Mouse (Mus musculus): Measurements from ENCODE around the gene Vegfb. TPM values are rescaled to one million over a fixed set of nuclear protein-coding genes. Genes with fewer than 3 reads are reported as not detected.

The Vegfb gene
- polyA plus RNA-seq, 1 experiment from 2014 or later = 57.5 TPM

- Histone ChIP-seq H3K4me3 (no peak overlapping the region), H3K9ac (no peak overlapping the region), H3K27ac (no peak overlapping the region), H3K4me2 (replicated peaks) (no peak overlapping the region), H3K36me3 (peaks cover 11% of the 10 kb centered on the region), H3K9me3 (no peaks in the 10 kb centered on the region), H3K27me3 (no peaks in the 10 kb centered on the region), H3K4me1 (peaks cover 30% of the 10 kb centered on the region)
- no peak for ATAC-seq (ENCODE audit: insufficient number of reproducible peaks, insufficient read depth, low FRiP score, low TSS enrichment)
- 78% methylated on average over 8 of the region's 8 CpGs for WGBS
Measured at GRCm38 (mm10) chr19:6989251-6989650, 1.8 kb upstream of the Vegfb start.

DNA sequence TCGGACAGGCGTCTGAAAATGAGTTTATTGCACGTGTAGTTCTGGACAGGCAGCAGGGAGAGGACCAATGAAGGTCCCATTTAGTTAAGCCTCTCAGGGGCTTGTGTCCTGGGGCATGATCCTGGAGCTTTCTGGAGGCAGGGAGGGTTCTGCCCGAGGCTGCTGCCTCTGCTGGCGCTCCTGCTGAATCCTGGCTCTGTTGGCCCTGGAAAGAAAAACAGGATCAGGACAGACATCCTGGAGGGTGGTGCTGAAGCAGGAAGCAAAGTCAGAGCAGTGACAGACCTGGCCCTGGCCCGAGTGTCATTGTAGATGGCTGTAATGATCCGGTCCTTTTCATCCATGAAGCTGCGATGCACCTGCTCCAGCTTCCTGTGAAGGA, 444 bp upstream of the Vegfb start:
- Histone ChIP-seq H3K4me1 (peaks cover 23% of the 10 kb centered on the region), H3K9ac (peak overlapping the region; percentile 88), H3K27me3 (no peaks in the 10 kb centered on the region), H3K27ac (peak overlapping the region; percentile 91), H3K4me2 (replicated peaks) (peak overlapping the region; percentile 86), H3K9me3 (no peaks in the 10 kb centered on the region), H3K36me3 (peaks cover 23% of the 10 kb centered on the region), H3K4me3 (peak overlapping the region; percentile 91)
- no peak for ATAC-seq (ENCODE audit: insufficient number of reproducible peaks, insufficient read depth, low FRiP score, low TSS enrichment)
- WGBS = under 1% methylated on average over 8 of the region's 8 CpGs

DNA sequence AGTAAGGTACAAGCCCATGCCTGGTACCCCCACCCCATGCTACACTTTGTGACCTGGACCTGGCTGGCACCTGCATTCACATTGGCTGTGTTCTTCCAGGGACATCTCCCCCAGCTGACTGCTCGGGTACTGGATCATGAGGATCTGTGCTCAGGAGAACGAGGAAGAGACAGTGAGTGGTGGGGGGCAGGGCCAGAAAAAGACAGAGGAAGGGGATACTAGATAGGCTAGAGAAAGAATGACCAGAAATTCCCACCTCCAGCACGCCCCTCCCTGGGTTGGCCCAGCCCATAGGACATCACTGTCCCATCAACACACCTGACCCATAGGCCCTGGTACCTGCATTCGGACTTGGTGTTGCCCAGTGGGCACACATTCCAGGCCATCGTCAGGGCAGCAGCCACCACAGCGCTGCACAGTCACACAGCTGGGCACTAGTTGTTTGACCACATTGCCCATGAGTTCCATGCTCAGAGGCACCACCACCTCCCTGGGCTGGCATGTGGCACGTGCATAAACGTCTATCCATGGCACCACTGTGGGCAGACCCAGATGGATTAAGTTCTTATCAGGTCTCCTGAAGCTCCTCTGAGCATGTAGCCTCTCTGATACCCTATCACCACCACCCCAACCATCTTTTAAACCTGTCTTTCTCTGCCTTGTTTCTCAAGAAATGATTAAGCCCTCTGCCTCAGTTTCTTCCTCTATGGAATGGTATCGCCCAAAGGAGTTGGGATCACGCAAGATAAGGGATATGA, 1.3 kb downstream of the Vegfb start:
- Histone ChIP-seq H3K4me1 (peaks cover 19% of the 10 kb centered on the region), H3K27ac (no peak overlapping the region), H3K9me3 (no peaks in the 10 kb centered on the region), H3K4me3 (peak overlapping the region; percentile 91), H3K4me2 (replicated peaks) (peak overlapping the region; percentile 86), H3K27me3 (no peaks in the 10 kb centered on the region), H3K36me3 (peaks cover 29% of the 10 kb centered on the region), H3K9ac (peak overlapping the region; percentile 88; the same call in 1 of the 2 replicates)
- no peak for ATAC-seq (ENCODE audit: insufficient number of reproducible peaks, insufficient read depth, low FRiP score, low TSS enrichment)
- 80% methylated on average over 10 of the region's 10 CpGs for WGBS

DNA sequence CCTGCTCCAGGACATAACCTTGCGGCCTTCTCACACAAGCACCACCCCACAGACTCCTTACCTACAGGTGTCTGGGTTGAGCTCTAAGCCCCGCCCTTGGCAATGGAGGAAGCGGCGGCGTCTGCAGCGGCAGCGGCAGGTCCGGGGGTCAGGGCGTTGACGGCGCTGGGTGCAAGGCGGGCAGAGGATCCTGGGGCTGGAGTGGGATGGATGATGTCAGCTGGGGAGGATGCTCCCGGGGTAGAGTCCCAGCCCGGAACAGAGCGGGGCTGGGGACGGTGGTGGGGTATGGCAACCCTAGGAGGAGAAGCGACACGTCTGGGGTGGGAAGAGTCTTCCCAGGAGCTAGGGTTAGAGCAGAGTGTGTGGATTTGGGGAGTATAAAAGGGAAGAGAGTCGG, 2.2 kb downstream of the Vegfb start:
- 80% methylated on average over 19 of the region's 19 CpGs for WGBS
- H3K27ac ChIP-seq = no peak overlapping the region
- peaks cover 29% of the 10 kb centered on the region for H3K36me3 ChIP-seq
- no peaks in the 10 kb centered on the region for H3K9me3 ChIP-seq
- H3K4me1 ChIP-seq = peaks cover 22% of the 10 kb centered on the region
- no peak overlapping the region for H3K4me2 ChIP-seq (replicated peaks)
- ATAC-seq (ENCODE audit: insufficient number of reproducible peaks, insufficient read depth, low FRiP score, low TSS enrichment) = no peak
- 0 out of 2 replicates have a peak overlapping the region, but pooled peaks have one; percentile 2 for H3K9ac ChIP-seq
- H3K27me3 ChIP-seq = no peaks in the 10 kb centered on the region
- no peak overlapping the region for H3K4me3 ChIP-seq

DNA sequence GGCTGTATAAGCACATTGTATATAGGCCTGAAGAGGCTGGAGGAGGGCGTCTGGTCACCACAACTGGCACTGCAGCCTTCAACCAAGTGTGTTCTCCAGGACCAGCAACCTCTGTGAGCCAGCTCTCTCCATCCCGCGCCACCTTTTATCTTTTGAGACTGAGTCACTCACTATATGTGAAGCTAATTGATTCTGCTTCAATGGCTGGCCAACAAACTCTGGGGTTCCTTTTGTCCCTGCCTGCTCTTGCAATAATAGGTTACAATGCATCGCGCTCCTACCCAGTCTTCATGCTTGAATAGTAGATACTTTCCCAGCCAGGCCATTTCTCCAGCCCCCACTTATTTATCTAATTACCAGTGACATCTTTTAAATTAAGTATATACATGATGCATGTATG, 3.8 kb downstream of the Vegfb start:
- Histone ChIP-seq H3K4me3 (no peak overlapping the region), H3K4me1 (peaks cover 30% of the 10 kb centered on the region), H3K36me3 (peaks cover 30% of the 10 kb centered on the region), H3K27ac (no peak overlapping the region), H3K9me3 (no peaks in the 10 kb centered on the region), H3K9ac (no peak overlapping the region), H3K4me2 (replicated peaks) (no peak overlapping the region), H3K27me3 (no peaks in the 10 kb centered on the region)
- ATAC-seq (ENCODE audit: insufficient number of reproducible peaks, insufficient read depth, low FRiP score, low TSS enrichment) = no peak
- 90% methylated on average over 5 of the region's 5 CpGs for WGBS

- no peak overlapping the region; the same call in 1 of the 2 replicates for H3K4me3 ChIP-seq
- WGBS = 91% methylated on average over 4 of the region's 4 CpGs
- peaks cover 49% of the 10 kb centered on the region for H3K36me3 ChIP-seq
- H3K4me1 ChIP-seq = peaks cover 40% of the 10 kb centered on the region
- H3K27ac ChIP-seq = no peak overlapping the region
- peak overlapping the region; percentile 64; the same call in 1 of the 2 replicates for H3K4me2 ChIP-seq (replicated peaks)
- H3K9ac ChIP-seq = peak overlapping the region; percentile 75; the same call in 1 of the 2 replicates
- H3K9me3 ChIP-seq = no peaks in the 10 kb centered on the region
- no peaks in the 10 kb centered on the region for H3K27me3 ChIP-seq
- no peak for ATAC-seq (ENCODE audit: insufficient number of reproducible peaks, insufficient read depth, low FRiP score, low TSS enrichment)
Measured at GRCm38 (mm10) chr19:6981465-6981864, 6.0 kb downstream of the Vegfb start.

- H3K27me3 ChIP-seq = no peaks in the 10 kb centered on the region
- H3K4me2 ChIP-seq (replicated peaks) = peak within 1 kb of the TSS; percentile 64
- peak within 1 kb of the TSS; percentile 75 for H3K9ac ChIP-seq
- H3K4me1 ChIP-seq = peaks cover 39% of the 10 kb centered on the region
- peak within 1 kb of the TSS; percentile 88 for H3K27ac ChIP-seq
- 2% methylated on average over 38 of the region's 38 CpGs for WGBS
- H3K9me3 ChIP-seq = no peaks in the 10 kb centered on the region
- peak; percentile 86 for ATAC-seq (ENCODE audit: insufficient number of reproducible peaks, insufficient read depth, low FRiP score, low TSS enrichment)
- H3K4me3 ChIP-seq = peak within 1 kb of the TSS; percentile 63
- H3K36me3 ChIP-seq = peaks cover 48% of the 10 kb centered on the region
Measured at GRCm38 (mm10) chr19:6980381-6981093, 6.9 kb downstream of the Vegfb start, which contains the start of gene Fkbp2. Fkbp2 (minus strand) TSS chr19:6980501.

DNA sequence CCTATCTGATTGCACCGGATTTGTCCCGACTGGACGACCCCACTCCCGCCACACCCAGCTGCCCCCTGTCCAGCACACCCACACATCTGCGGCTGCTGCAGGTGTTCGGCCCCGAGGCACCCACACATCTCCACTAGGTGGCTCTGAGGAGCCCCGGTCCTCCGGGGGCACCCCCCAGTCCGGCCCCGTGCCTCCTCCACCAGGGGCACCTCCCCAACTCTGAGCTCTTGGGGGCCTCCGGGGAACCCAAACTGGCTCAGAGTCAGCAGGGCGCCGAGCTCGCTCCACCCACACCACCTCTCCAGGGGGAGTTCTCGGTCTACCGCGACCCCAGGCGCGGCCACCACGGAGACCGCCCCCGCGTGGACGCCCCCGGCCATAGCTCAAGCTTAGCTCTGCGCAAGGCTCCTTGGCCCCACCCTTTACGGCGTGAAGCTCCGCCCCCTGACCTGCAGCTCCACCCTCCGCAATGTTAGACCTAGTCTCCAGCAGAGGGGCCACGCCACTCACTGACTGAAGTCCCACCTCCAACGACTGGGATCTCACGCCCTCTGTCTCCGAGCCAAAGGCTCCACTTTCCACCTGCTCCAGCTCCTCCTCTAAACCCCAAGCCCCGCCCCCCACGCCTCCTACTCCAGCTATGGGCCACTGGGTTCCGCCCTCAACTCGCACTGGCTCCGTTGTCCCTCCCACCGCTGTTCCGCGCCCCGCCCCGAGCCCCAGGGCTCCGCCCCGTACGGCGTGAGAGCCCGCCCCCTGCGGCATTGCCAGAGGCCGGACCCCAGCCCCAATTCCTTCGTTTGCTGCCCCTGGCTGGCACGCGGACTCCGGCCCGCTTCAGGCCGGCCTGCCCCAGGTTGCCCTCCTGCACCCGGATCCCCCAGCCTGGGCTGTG, 7.7 kb downstream of the Vegfb start:
- H3K4me2 ChIP-seq (replicated peaks) = peak overlapping the region; percentile 64
- WGBS = under 1% methylated on average over 59 of the region's 59 CpGs
- peak; percentile 89 for ATAC-seq (ENCODE audit: insufficient number of reproducible peaks, insufficient read depth, low FRiP score, low TSS enrichment)
- no peaks in the 10 kb centered on the region for H3K9me3 ChIP-seq
- H3K9ac ChIP-seq = peak overlapping the region; percentile 75
- H3K4me1 ChIP-seq = peaks cover 39% of the 10 kb centered on the region
- H3K36me3 ChIP-seq = peaks cover 40% of the 10 kb centered on the region
- H3K4me3 ChIP-seq = peak overlapping the region; percentile 63
- H3K27me3 ChIP-seq = no peaks in the 10 kb centered on the region
- H3K27ac ChIP-seq = peak overlapping the region; percentile 88

- H3K4me3 ChIP-seq = peak overlapping the region; percentile 63
- peak overlapping the region; percentile 88 for H3K27ac ChIP-seq
- H3K4me2 ChIP-seq (replicated peaks) = peak overlapping the region; percentile 64
- WGBS = 7% methylated on average over 11 of the region's 11 CpGs
- ATAC-seq (ENCODE audit: insufficient number of reproducible peaks, insufficient read depth, low FRiP score, low TSS enrichment) = no peak
- H3K4me1 ChIP-seq = peaks cover 39% of the 10 kb centered on the region
- no peaks in the 10 kb centered on the region for H3K27me3 ChIP-seq
- H3K9me3 ChIP-seq = no peaks in the 10 kb centered on the region
- peaks cover 36% of the 10 kb centered on the region for H3K36me3 ChIP-seq
- peak overlapping the region; percentile 61 for H3K9ac ChIP-seq
Measured at GRCm38 (mm10) chr19:6979001-6979479, 8.4 kb downstream of the Vegfb start.

- Histone ChIP-seq H3K4me1 (peaks cover 39% of the 10 kb centered on the region), H3K9ac (peak overlapping the region; percentile 61; the same call in 1 of the 2 replicates), H3K27me3 (no peaks in the 10 kb centered on the region), H3K27ac (peak overlapping the region; percentile 88), H3K4me2 (replicated peaks) (peak overlapping the region; percentile 64), H3K36me3 (peaks cover 31% of the 10 kb centered on the region), H3K9me3 (no peaks in the 10 kb centered on the region), H3K4me3 (peak overlapping the region; percentile 63)
- 44% methylated on average over 3 of the region's 3 CpGs for WGBS
- ATAC-seq (ENCODE audit: insufficient number of reproducible peaks, insufficient read depth, low FRiP score, low TSS enrichment) = no peak
Measured at GRCm38 (mm10) chr19:6978639-6978974, 8.8 kb downstream of the Vegfb start.

Measured in embryonic facial prominence, embryonic 12.5 days (tissue).